Mouse (Mus musculus) intestine, embryonic 14.5 days (tissue): ENCODE measurements around the gene Smyd1. TPM values are rescaled to one million over a fixed set of nuclear protein-coding genes. Genes with fewer than 3 reads are reported as not detected.
"Not testable (repeated sequence)": the region's sequence is repeated elsewhere in the genome, so short reads cannot be mapped to it uniquely, and the experiment has no call there.

Experiments
- ATAC-seq: fragments of 200-750 bp; cut with Nextera tagmentation; replicated peaks from 2 replicates; pipeline ENCODE4 v1.8.0; 2017; ENCODE audit warnings: low read depth, moderate number of reproducible peaks, moderate TSS enrichment, moderate library complexity; ENCODE audit not compliant: low FRiP score, low TSS enrichment
- DNase-seq: peaks from one replicate; pipeline ENCODE4 v3.0.0-alpha.2; 2018; ENCODE audit warnings: low spot score
- H3K27ac ChIP-seq: fragments of 300-500 bp; sonication (generic); 2 replicates; pipeline ENCODE4 v1.5.1; 2014; ENCODE audit warnings: low read depth, mild to moderate bottlenecking, control low read depth
- H3K27me3 ChIP-seq: fragments of 300-500 bp; sonication (generic); replicated peaks from 2 replicates; pipeline ENCODE4 v1.6.1; 2014; ENCODE audit warnings: low read length, control low read depth; ENCODE audit not compliant: control insufficient read depth, insufficient read depth
- H3K36me3 ChIP-seq: fragments of 300-500 bp; sonication (generic); 2 replicates; pipeline ENCODE4 v1.6.1; 2014; ENCODE audit warnings: low read length, control low read depth; ENCODE audit not compliant: control insufficient read depth, insufficient read depth
- H3K4me1 ChIP-seq: fragments of 300-500 bp; sonication (generic); replicated peaks from 2 replicates; pipeline ENCODE4 v1.6.1; 2014; ENCODE audit warnings: low read length, control low read depth, mixed read lengths; ENCODE audit not compliant: control insufficient read depth, insufficient read depth
- H3K4me2 ChIP-seq: fragments of 300-500 bp; sonication (generic); 2 replicates; pipeline ENCODE4 v1.6.1; 2014; ENCODE audit warnings: low read length
- H3K4me3 ChIP-seq: fragments of 300-500 bp; sonication (generic); 2 replicates; pipeline ENCODE4 v1.5.1; 2014; ENCODE audit warnings: low read depth, low read length, control low read depth, mixed read lengths
- H3K9ac ChIP-seq: fragments of 300-500 bp; sonication (generic); 2 replicates; pipeline ENCODE4 v1.6.1; 2014; ENCODE audit warnings: mild to moderate bottlenecking, low read length
- H3K9me3 ChIP-seq: fragments of 300-500 bp; sonication (generic); 2 replicates; pipeline ENCODE4 v1.6.1; 2016; ENCODE audit warnings: low read length, control low read depth; ENCODE audit not compliant: control insufficient read depth
- WGBS: fragments of 180-500 bp; shearing (Covaris S2); extraction: QIAGEN DNeasy Blood & Tissue Kit; methylation state at CpG from one replicate; pipeline ENCODE4 v1.1.7; 2014; 5-methylcytosine and 5-hydroxymethylcytosine counted together
- polyA plus RNA-seq: library from polyadenylated mRNA; unstranded; fragments of >200 nt; fragmentation: Nextera tagmentation; extraction: Ambion mirVana; gene quantifications from 2 replicates; pipeline ENCODE4 v1.2.1, GENCODE M21; 2014

Gene Smyd1
- polyA plus RNA-seq, 1 experiment from 2014 or later = 0.78 TPM

GRCm38 (mm10) chr6:71333031-71333430 lies 11.0 kb upstream of the Smyd1 start:
- Histone ChIP-seq H3K36me3 (no peaks in the 10 kb centered on the region), H3K27me3 (no peaks in the 10 kb centered on the region), H3K9ac (no peak overlapping the region), H3K4me1 (no peaks in the 10 kb centered on the region), H3K27ac (no peak overlapping the region), H3K4me2 (no peak overlapping the region), H3K4me3 (no peak overlapping the region), H3K9me3 (no peaks in the 10 kb centered on the region)
- ATAC-seq (no peak), DNase-seq (no peak)
- 78% methylated on average over 3 of the region's 3 CpGs for WGBS

- 80% methylated on average over 11 of the region's 11 CpGs for WGBS
- no peaks in the 10 kb centered on the region for H3K36me3 ChIP-seq
These were observed 10.4 kb upstream of the Smyd1 start for GRCm38 (mm10) chr6:71332236-71332965.

GRCm38 (mm10) chr6:71331491-71331890 lies 9.5 kb upstream of the Smyd1 start:
- not testable (repeated sequence) for H3K27ac ChIP-seq, DNase-seq, H3K4me3 ChIP-seq, ATAC-seq, H3K27me3 ChIP-seq, H3K36me3 ChIP-seq, H3K4me1 ChIP-seq, H3K9me3 ChIP-seq, H3K9ac ChIP-seq, H3K4me2 ChIP-seq
- WGBS = 80% methylated on average over 1 of the region's 4 CpGs

More at GRCm38 (mm10) chr6:71332236-71332965, 10.4 kb upstream of the Smyd1 start:
- Histone ChIP-seq H3K4me2 (no peak overlapping the region), H3K9ac (no peak overlapping the region), H3K9me3 (no peaks in the 10 kb centered on the region), H3K27ac (no peak overlapping the region), H3K27me3 (no peaks in the 10 kb centered on the region), H3K4me3 (no peak overlapping the region), H3K4me1 (no peaks in the 10 kb centered on the region)
- ATAC-seq = no peak
- DNase-seq = no peak

GRCm38 (mm10) chr6:71330486-71330885 lies 8.5 kb upstream of the Smyd1 start:
- ATAC-seq = no peak
- no peaks in the 10 kb centered on the region for H3K27me3 ChIP-seq
- 82% methylated on average over 7 of the region's 7 CpGs for WGBS
- H3K4me2 ChIP-seq = no peak overlapping the region
- no peak for DNase-seq
- no peaks in the 10 kb centered on the region for H3K9me3 ChIP-seq
- H3K4me1 ChIP-seq = no peaks in the 10 kb centered on the region
- H3K27ac ChIP-seq = no peak overlapping the region
- H3K9ac ChIP-seq = no peak overlapping the region
- no peaks in the 10 kb centered on the region for H3K36me3 ChIP-seq
- no peak overlapping the region for H3K4me3 ChIP-seq

GRCm38 (mm10) chr6:71329881-71330280 lies 7.8 kb upstream of the Smyd1 start:
- Histone ChIP-seq H3K27me3 (no peaks in the 10 kb centered on the region), H3K9ac (no peak overlapping the region), H3K4me1 (no peaks in the 10 kb centered on the region), H3K27ac (no peak overlapping the region), H3K4me3 (no peak overlapping the region), H3K4me2 (no peak overlapping the region), H3K9me3 (no peaks in the 10 kb centered on the region), H3K36me3 (no peaks in the 10 kb centered on the region)
- ATAC-seq (no peak), DNase-seq (no peak)
- 84% methylated on average over 6 of the region's 6 CpGs for whole genome bisulfite sequencing

GRCm38 (mm10) chr6:71324816-71325215 lies 2.8 kb upstream of the Smyd1 start:
- ATAC-seq (no peak), DNase-seq (no peak)
- H3K27ac ChIP-seq = no peak overlapping the region
- H3K9me3 ChIP-seq = no peaks in the 10 kb centered on the region
- H3K9ac ChIP-seq = no peak overlapping the region
- 89% methylated on average over 9 of the region's 9 CpGs for WGBS
- H3K36me3 ChIP-seq = no peaks in the 10 kb centered on the region
- H3K4me1 ChIP-seq = no peaks in the 10 kb centered on the region
- H3K4me3 ChIP-seq = no peak overlapping the region
- no peak overlapping the region for H3K4me2 ChIP-seq
- no peaks in the 10 kb centered on the region for H3K27me3 ChIP-seq

GRCm38 (mm10) chr6:71322491-71322921 lies 473 bp upstream of the Smyd1 start, which contains the start of gene Cd8b1:
Gene Cd8b1 (plus strand): TSS chr6:71322788.
- Histone ChIP-seq H3K27ac (no peak within 1 kb of the TSS), H3K36me3 (no peaks in the 10 kb centered on the region), H3K4me1 (no peaks in the 10 kb centered on the region), H3K27me3 (no peaks in the 10 kb centered on the region), H3K4me2 (no peak within 1 kb of the TSS), H3K4me3 (no peak within 1 kb of the TSS), H3K9ac (no peak within 1 kb of the TSS), H3K9me3 (no peaks in the 10 kb centered on the region)
- DNase-seq = no peak
- ATAC-seq = no peak
- 84% methylated on average over 7 of the region's 7 CpGs for WGBS

GRCm38 (mm10) chr6:71307486-71307885 lies 14.5 kb downstream of the Smyd1 start:
- no peak overlapping the region for H3K9ac ChIP-seq
- H3K27ac ChIP-seq = no peak overlapping the region
- no peaks in the 10 kb centered on the region for H3K27me3 ChIP-seq
- no peaks in the 10 kb centered on the region for H3K36me3 ChIP-seq
- 86% methylated on average over 8 of the region's 8 CpGs for WGBS
- H3K4me1 ChIP-seq = no peaks in the 10 kb centered on the region
- ATAC-seq (no peak), DNase-seq (no peak)
- no peak overlapping the region for H3K4me3 ChIP-seq
- no peaks in the 10 kb centered on the region for H3K9me3 ChIP-seq
- no peak overlapping the region for H3K4me2 ChIP-seq

- WGBS = 51% methylated on average over 6 of the region's 6 CpGs
- ATAC-seq (no peak), DNase-seq (no peak)
These were observed 19.8 kb downstream of the Smyd1 start for GRCm38 (mm10) chr6:71302097-71302731.

More at GRCm38 (mm10) chr6:71302097-71302731, 19.8 kb downstream of the Smyd1 start:
- H3K4me2 ChIP-seq = no peak overlapping the region
- no peaks in the 10 kb centered on the region for H3K9me3 ChIP-seq
- H3K4me3 ChIP-seq = no peak overlapping the region
- H3K9ac ChIP-seq = no peak overlapping the region
- H3K27me3 ChIP-seq = no peaks in the 10 kb centered on the region
- H3K4me1 ChIP-seq = no peaks in the 10 kb centered on the region
- no peak overlapping the region for H3K27ac ChIP-seq
- H3K36me3 ChIP-seq = no peaks in the 10 kb centered on the region
